Mouse (Mus musculus): ENCODE results near the gene Ppp1r35. TPM values are rescaled to one million over a fixed set of nuclear protein-coding genes. Genes with fewer than 3 reads are reported as not detected.
A peak's percentile ranks its signal among the peaks of the same experiment; 100 is the strongest.

Ppp1r35 gene
- total RNA-seq, 2 experiments from 2014 or later, result 21.6 to 23.1 TPM

DNA sequence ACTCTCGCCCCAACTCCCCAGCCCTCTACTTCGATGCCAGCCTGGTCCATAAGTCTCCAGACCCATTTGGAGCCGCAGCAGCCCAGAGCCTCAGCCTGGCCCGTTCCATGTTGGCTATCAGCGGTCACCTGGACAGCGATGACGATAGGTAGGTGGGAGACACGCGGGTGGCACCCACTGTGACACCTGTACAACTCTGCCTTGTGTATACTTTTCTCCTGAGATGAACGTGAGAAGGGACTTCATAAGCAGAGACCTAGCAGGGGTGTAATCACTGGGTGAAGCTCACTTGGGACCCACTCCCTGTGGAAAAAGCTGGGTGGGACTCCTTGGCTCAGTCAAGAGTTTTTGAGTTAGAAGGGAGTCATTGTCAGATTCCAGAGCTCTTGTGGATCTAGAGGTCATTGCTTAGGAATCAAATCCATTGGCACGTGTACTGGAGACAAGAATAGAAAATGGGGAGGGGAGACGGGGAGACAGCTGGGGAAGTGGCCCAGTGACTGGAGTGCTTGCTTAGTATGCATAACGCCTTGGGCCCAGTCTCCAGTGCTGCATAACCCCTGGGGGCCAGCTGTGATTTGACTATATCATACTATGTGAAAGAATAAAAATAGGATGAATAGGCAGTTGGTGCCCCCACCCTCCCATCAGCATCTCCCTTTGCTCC is 27.3 kb upstream of the Ppp1r35 start:
- no peak for DNase-seq

DNA sequence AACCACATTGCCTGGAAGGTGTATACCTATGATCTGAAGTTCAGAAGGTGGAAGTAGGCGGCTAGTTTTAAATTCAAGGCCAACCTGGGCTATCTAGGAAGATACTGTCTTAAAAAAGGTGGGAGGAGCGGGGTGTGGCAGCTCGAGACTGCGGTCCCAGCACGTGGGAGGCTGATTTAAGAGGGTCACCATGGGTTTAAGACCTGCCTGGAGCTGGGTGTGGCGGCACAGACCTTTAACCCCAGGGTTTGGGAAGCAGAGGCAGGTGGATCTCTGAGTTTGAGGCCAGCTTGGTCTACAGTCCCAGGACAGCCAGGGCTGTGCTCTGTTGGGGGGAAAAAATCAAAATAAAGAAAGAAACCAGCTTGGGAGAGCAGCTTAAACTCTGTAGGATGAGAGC is 26.7 kb upstream of the Ppp1r35 start:
- no peak for DNase-seq

DNA sequence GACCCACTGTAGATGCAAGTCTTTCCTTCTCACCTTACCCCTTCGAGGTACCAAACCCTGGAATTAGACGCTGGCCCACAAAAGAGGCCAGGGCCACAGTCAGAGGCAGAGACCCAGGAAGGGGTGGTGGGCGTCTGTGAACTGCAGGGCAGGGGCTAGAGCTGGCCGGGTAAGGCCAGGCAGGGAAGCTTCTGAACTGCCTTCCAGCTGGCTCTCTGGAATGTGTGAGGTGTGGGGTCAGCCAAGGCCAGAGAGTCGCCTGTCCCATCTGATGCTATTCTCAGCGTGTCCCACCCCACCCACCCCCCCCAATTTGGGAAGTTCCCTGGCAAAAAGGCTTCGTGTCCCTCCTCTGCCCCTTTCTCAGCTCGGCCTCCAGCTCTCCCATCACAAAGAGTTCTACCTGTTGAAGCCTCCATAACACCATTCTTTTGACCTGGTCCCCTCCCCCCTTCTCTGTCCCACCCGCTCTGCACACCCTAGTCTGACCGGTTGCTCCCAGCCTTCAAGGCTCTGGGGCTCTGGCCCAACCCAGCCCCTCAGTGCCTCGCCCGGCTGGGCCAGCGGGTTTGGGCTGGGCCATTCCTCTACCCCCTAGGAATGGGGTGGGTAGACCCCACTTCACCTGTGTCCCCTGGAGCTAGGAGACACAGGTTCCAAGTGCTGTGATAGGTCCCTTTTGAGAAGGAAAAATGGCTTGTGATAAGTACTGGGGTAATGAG is 25.4 kb upstream of the Ppp1r35 start:
- no peak for DNase-seq

DNA sequence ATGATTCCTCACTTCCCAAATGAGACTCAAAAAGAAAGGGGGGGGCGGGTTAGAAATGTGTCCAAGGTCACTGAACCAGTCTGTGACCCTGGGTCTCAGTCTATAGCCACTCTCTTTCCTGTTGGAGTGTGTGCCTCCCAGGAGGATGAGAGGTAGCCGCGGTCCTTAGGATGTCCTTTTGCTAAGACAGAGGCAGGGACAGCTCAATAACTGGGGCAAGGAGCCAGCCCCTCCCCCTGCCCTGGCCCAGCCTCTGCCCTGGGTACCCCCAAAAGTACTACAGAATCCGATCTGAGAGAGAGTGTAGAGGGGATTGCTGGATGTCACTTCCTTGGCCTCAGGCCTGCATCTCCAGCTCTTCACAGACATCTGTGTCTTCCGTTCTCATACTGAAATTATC is 23.2 kb upstream of the Ppp1r35 start:
- DNase-seq, result no peak

DNA sequence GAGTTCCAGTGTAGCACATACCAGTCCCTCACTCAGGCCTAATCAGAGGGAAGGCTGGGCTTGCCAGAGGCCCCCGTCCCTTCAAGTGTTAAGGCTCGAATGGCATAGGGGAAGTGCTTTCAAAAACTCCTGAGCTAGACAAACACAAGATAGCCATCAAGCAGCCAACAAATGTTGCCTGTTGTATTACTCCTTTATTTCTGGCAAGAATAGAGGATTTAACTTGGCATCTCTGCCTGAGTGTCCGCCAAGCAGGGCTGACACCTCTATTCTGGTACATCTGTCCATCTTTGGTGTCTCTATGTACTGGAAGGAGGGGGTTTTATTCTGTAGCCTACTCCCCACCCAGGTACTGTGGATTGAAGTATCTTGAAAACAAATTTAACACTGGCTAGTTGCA is 22.5 kb upstream of the Ppp1r35 start:
- no peak for DNase-seq

DNA sequence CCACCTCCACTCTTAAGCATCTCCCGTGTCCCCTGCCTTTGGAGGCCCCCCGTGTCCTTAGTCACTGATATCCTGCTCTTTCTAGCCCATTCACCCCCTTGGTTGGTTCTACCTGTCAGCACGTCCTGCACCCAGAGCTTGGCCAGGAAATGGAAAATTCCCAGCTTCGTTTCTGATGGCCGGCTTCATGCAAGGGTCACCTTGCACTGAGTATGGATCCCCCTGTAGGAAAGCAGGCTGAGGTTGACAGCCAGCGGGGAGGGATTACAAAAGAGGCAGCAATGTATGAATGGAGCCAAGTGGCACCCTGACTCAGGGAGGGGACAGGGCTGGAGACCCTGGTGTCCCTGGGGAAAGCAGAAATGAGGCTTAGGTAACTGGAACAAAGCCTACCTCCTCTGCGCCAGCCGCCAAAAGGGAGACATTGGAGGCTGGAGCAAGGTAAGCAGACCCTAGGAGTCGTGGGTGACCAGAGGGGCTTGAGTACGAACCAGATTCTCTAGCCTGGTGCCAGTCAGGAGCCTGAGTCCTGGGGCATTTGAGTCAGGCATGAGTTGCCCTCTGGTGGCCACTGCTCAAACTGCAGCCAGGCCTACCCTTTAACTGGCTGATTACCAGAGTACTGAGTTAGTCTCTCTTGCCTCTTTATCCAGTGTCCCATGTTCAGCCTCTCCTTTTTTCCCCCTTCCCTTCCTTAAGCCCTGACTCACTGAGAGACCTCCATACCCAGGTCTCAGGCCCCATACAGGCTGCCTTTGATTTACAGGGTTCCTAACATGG is 21.6 kb upstream of the Ppp1r35 start:
- peak; percentile 92 for DNase-seq

DNA sequence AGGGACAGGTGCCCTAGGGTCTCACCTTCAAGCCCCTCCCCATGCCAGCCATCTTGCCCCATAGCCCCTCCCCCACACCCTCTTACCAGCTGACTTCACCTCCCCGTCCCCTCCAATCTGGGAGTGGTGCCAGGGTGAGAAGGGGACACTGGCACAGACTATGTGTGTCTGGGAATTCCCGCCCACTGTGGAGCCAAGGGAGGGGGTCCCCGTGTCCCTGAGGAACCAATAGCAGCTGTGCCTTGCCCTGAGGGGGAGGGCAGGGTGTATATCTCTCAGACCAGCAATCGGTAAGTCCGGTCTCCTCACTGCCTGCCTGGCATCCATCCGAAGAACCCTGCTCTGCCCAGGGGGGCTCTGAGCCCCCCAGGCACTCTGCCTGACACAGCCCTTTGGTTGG is 20.8 kb upstream of the Ppp1r35 start:
- DNase-seq, result peak; percentile 41

DNA sequence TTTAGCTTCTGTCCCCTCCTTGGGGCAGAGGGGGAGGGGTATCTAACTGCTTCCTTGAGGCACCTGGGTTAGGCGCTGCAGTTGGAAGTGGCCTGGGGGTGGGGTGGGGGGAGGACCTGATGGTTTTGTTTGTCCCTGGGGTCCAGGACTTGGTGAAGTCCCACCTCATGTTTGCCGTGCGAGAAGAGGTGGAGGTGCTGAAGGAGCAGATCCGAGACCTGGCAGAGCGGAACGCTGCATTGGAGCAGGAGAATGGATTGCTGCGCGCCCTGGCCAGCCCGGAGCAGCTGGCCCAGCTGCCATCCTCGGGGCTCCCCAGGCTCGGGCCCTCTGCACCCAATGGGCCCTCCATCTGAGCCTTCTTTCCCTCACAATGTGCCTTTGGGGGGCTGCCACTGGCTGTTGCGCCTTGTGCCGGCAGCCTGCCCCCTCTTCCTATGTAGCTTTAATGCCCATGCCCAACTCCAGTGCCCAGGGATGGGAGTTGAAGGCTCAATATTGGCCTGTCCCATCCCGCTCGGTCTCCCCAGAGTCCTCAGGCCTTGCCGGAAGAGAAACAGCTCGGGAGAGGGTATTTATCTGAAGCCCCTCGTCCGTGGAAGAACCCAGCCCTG is 19.6 kb upstream of the Ppp1r35 start:
- DNase-seq, result no peak

DNA sequence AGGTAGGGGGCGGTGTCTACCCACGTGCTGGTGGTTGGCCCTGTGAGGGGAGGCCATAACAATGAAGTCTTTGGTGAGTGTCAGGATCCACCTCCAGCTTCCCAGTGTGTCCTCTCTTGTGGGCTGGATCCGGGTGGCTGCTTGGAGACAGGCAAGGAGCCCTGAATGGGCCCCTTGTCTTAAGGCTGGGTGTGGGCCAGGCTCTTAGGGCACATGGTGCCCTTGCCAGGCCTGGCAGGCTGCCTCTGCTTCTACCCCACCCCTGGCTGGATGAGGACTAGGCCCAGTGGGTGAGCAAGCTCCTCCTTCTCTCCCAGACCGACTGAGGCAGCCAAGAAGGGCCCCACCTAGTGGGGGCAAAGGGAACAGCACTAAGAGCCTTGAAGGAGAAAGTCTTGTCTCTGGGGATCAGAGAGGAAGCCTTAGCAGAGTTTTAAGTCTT is 18.7 kb upstream of the Ppp1r35 start:
- peak; percentile 90 for DNase-seq

DNA sequence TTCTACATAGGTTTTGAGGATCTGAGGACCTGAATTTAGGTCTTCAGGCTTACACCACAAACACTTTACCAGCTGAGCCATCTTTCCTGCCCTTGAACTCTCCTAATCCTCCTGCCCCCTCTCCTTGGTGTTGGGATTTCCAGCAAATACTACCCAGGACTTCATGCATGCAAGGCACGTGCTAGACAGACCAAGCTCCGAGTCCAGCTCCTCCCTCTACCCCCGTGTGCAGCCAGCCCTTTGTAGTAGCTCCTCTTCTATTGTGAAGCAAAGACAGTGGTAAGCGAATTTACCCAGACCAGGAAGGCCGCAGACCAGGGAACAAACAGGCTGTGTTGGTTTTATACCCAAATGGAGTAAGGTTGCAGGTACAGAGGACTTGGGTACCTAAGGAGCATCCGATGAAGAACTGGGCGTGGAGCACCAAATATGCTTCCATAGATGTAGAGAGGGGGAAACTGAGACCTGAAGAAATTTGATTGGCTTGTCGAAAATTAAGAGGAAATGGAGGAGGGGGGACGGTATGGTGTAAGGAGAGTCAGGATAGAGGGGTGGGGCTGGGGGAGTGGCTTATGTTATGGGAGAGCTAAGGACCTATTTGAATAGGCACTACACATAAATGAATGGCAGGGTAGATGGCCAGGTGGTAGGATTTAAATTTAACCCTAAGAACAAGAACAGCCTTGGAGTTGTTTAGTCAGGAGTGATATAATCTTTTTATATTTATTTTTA is 13.9 kb upstream of the Ppp1r35 start:
- no peak for DNase-seq

DNA sequence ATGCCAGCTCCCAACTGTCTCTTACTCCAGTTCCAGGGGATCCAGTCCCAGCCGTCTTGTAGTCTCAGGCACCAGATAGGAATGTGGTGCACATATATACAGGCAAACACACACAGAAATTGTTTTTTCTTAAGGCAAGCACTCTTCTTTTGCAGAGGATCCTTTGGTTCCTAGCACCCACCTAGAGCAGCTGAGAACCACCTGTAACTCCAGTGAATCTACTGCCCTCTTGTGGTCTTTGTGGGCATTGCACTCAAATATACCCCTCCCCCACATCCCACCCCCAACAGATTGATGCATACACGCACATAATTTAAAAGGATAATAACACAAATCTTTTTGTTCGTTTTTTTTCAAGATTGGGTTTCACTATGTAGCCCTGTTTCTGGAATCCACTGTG is 12.4 kb upstream of the Ppp1r35 start:
- DNase-seq, result no peak

DNA sequence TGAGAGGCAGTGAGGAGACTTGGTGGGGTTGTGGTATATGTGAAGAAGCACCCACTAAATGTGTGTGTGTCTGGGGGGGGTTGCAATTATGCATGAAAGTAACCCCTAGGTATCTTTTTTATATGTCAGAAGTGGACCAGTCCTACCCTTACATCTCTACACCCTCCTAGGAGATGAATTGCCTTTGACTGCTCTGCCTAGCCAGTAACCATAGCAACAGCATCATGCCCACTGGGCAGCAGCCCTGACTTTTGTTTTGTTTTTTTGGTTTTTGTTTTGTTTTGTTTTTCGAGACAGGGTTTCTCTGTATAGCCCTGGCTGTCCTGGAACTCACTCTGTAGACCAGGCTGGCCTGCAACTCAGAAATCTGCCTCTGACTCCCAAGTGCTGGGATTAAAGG is 10.2 kb upstream of the Ppp1r35 start:
- no peak for DNase-seq

DNA sequence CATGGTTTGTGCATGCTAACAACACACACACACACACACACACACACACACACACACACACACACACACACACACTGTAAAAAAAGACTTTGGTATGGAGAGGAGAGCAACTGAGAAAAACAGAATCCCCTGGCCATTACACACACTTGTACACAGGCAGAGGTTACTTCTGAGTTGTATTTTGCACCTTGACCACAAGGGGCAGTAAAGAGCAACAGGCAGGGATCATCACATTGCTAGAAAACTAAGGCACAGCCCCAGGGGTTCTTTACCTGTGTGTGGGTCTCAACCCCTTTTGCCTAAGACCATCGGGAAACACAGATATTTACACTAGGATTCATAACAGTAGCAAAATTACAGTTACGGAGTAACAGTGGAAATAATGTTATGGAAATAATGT is 7.9 kb upstream of the Ppp1r35 start:
- DNase-seq, result no peak

DNA sequence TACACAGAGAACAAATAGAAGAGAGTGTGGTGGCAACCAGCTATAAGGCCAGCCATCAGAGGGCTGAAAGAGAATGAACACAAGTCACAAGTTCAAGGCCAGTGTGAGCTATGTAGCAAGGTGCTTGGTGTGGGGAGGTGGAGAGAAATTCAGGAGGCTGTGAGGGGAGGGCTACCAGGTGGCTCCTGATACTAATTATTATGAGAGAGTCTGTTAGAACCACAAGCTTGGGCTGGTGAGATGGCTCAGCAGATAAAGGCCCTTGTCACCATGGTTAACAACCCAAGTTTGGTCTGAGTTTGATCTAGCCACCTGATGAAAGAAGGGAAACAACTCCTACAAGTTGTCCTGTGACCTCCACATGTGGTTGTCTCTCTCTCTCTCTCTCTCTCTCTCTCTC is 5.9 kb upstream of the Ppp1r35 start:
- no peak for DNase-seq

DNA sequence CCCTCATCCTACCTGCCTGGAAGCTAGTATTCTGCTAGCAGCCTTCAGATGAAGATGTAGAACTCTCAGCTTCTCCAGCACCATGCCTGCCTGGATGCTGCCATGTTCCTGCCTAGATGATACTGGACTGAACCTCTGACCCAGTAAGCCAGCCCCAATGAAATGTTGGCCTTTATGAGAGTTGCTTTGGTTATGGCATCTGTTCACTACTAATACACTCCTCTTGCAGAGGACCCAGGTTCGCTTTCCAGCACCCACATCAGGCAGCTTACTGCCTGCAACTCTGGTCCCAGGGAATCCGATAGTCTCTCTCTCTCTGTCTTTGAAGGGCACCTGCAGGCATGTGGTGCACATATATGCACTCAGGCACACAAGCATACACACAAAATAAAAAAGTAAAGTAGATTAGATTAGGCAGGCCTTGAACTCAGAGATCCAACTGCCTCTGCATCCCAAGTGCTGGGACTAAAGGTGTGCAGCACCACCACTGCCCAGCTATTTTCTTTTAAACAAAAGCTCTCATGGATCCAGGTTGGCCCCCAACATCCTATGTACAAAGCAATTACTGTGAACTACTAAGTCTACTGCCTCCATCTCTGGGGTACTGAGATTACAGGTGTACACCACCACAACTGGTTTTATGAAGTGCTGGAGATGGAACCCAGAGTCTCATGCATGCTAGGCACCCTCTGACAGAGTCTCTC is 2.9 kb upstream of the Ppp1r35 start:
- DNase-seq, result no peak

DNA sequence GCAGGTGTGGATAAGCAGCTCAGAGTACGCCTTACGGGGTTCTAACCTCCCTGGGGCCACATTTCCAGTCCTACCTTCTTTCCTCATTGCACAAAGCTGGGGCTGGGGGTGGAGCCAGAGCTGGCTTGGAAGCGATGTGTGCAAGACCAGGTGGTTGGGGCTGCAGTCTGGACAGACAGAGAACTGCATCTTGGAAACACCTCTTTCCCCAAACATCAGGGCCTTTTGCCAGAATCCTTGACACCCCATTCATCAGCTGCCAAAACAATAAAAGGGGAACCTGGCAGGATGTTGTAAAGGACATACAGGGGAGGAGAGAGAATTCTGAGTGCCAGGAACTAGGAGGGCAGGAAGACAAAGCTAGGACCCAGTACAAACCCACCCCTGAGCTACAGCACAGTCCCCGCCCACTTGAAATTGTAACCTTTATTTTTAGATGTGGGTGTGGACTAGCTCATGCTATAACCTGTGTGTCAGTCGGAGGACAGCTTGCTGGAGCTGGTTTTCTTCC is 2.2 kb upstream of the Ppp1r35 start:
- DNase-seq, result peak; percentile 52

DNA sequence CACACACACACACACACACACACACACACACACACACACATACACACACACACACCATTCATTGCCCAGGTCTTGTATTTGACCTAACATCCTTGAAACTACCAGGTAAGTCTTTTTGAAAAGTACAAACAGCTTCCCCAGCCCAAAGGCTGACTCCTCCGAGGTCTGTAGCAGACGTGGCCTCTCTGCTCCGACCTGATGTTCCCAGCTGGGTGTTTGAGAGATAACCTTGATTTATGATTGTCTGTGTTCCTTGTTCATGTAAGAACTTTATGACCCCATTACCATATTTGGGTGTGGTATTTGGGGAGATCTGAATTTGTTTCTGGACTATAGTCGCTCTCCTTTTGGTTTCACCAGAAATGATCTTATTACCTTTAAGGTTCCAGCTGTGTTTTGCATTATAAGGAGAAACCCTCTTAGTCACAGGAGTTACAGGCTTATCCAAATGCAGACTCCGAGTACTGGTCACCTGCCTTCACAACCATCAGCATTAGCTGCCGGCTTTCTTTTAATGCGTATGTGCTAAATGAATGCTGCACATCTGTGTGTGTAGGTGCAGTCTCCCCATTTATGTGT is 1.3 kb upstream of the Ppp1r35 start:
- DNase-seq, result no peak

DNA sequence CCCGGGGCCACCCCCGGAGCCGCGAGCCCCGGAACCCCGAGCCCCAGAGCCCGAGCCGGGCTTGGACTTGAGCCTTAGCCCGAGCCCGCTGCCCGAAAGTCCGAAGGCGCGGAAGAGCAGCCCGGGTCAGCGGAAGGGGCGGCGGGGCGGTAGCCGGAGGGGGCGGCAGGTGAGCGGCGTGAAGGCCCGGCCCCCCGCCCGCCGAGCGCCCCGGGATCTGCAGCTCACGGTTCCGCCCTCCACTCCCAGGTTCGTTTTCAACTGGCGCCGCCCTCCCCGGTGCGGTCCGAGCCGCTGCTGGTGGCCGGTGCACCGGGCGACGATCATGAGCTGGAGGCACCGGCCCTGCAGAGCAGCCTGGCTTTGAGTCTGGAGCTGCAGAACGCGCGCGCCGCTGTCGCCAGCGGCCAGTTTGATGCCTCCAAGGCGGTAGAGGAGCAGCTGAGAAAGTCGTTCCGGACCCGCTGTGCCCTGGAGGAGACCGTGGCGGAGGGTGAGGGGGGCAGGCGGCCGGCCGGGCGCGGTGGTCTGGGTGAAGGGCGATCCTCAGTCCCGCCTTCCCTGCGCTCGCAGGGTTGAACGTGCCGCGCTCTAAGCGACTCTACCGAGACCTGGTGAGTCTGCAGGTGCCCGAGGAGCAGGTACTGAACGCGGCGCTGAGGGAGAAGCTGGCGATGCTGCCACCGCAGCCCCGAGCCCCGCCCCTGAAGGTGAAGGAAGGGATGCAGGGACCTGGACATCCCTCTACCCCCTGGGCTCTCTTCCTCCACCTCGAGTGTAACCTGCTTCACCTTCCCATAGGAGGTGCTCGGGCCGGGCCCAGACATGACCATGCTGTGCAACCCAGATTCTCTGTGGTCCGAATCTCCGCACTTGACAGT is 644 bp downstream of the Ppp1r35 start:
- peak; percentile 66 for DNase-seq

DNA sequence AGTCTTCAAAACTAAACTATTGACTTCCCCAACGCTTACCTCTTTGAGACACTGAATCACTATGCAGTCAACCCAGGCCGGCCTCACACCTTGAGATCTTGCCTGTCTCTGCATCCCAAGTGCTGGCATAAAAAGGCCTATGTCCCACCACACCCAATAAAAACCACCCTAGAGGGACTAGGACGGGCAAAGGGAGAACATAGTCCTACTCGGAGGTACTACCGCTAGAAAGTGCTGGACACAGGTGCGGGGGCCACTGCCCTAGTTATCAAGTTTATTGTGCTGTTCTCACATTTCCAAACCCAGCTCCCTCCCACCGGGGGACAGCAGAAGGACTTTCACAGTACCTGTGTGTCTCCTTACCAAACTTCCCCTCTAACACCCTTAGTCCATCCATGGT is 3.0 kb downstream of the Ppp1r35 start:
- DNase-seq, result no peak

All from adrenal gland, postnatal 10 days (tissue).